Mouse (Mus musculus) CD4-positive, CD25-positive, alpha-beta regulatory T cell, adult 2 months (primary cell): ENCODE measurements around the gene Ctr9.

Experiments
- DNase-seq: peaks from one replicate; pipeline ENCODE4 v3.0.0-alpha.2; 2012; ENCODE audit warnings: low read depth, low spot score

Gene Ctr9

DNA sequence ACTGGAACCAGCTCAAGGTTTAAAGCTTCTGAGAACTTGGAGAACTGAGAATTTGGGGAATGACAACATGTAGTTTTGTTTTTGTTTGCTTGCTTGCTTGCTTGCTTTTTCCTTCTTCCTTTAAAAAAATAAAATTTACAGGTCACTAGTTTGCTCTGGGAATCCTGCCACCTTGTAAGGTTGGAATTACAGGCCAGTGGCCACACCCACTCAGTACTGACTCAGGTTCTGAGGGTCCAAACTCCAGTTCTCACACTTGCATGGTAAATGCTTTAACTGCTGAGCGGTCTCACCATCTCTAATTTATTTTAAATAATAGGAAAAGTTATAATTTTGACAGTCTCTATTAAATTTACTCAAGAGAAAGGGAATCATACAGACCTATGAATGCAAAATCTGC, 69.4 kb downstream of the Ctr9 start:
- DNase-seq = no peak
